Mouse (Mus musculus) neural tube, embryonic 12.5 days (tissue): ENCODE data around the gene Muc4. TPM values are rescaled to one million over a fixed set of nuclear protein-coding genes. Genes with fewer than 3 reads are reported as not detected.

Source experiments
- ATAC-seq: fragments of 200-750 bp; cut with Nextera tagmentation; 2 replicates; pipeline ENCODE4 v1.8.0; 2017; ENCODE audit warnings: low read depth, mild to moderate bottlenecking, moderate TSS enrichment, moderate library complexity; ENCODE audit not compliant: low FRiP score
- H3K27ac ChIP-seq: fragments of 300-500 bp; sonication (generic); 2 replicates; pipeline ENCODE4 v1.5.1; 2016
- H3K27me3 ChIP-seq: fragments of 300-500 bp; sonication (generic); replicated peaks from 2 replicates; pipeline ENCODE4 v1.6.1; 2016; ENCODE audit warnings: mild to moderate bottlenecking
- H3K36me3 ChIP-seq: fragments of 300-500 bp; sonication (generic); 2 replicates; pipeline ENCODE4 v1.6.1; 2016; ENCODE audit warnings: mild to moderate bottlenecking
- H3K4me1 ChIP-seq: fragments of 300-500 bp; sonication (generic); 2 replicates; pipeline ENCODE4 v1.6.1; 2016
- H3K4me2 ChIP-seq: fragments of 300-500 bp; sonication (generic); replicated peaks from 2 replicates; pipeline ENCODE4 v1.6.1; 2016; ENCODE audit warnings: mild to moderate bottlenecking
- H3K4me3 ChIP-seq: fragments of 300-500 bp; sonication (generic); 2 replicates; pipeline ENCODE4 v1.5.1; 2016
- H3K9ac ChIP-seq: fragments of 300-500 bp; sonication (generic); 2 replicates; pipeline ENCODE4 v1.6.1; 2016; ENCODE audit warnings: mild to moderate bottlenecking
- H3K9me3 ChIP-seq: fragments of 300-500 bp; sonication (generic); 2 replicates; pipeline ENCODE4 v1.6.1; 2016; ENCODE audit warnings: mild to moderate bottlenecking
- WGBS: fragments of 180-500 bp; shearing (Covaris S2); methylation state at CpG from one replicate; pipeline ENCODE4 v1.1.7; 2016; 5-methylcytosine and 5-hydroxymethylcytosine counted together
- polyA plus RNA-seq: library from polyadenylated mRNA; unstranded; fragments of >200 nt; fragmentation: Nextera tagmentation; extraction: Ambion mirVana; gene quantifications from 2 replicates; pipeline ENCODE4 v1.2.1, GENCODE M21; 2016

The Muc4 gene
- polyA plus RNA-seq, 1 experiment from 2014 or later: 0.10 TPM

GRCm38 (mm10) chr16:32783324-32784062, 47.8 kb downstream of the Muc4 start:
- no peaks in the 10 kb centered on the region for H3K36me3 ChIP-seq
- no peak overlapping the region for H3K9ac ChIP-seq
- no peak overlapping the region for H3K4me3 ChIP-seq
- H3K27ac ChIP-seq: no peak overlapping the region
- H3K9me3 ChIP-seq: 0 out of 2 replicates have a peak, but pooled peaks cover 2% of the 10 kb centered on the region
- H3K4me2 ChIP-seq: no peak overlapping the region
- no peak for ATAC-seq
- no peaks in the 10 kb centered on the region for H3K27me3 ChIP-seq
- 56% methylated on average over 5 of the region's 5 CpGs for WGBS
- peaks cover 5% of the 10 kb centered on the region for H3K4me1 ChIP-seq

- no peak overlapping the region for H3K9ac ChIP-seq
Measured at GRCm38 (mm10) chr16:32784840-32785239, 49.2 kb downstream of the Muc4 start.

GRCm38 (mm10) chr16:32790056-32790455, 54.4 kb downstream of the Muc4 start:
- Histone ChIP-seq H3K27me3 (no peaks in the 10 kb centered on the region), H3K9me3 (0 out of 2 replicates have a peak, but pooled peaks cover 4% of the 10 kb centered on the region), H3K4me3 (no peak overlapping the region), H3K4me2 (no peak overlapping the region), H3K27ac (no peak overlapping the region), H3K36me3 (no peaks in the 10 kb centered on the region), H3K4me1 (no peaks in the 10 kb centered on the region), H3K9ac (no peak overlapping the region)
- no peak for ATAC-seq
- 92% methylated on average over 5 of the region's 5 CpGs for WGBS

More at GRCm38 (mm10) chr16:32784840-32785239, 49.2 kb downstream of the Muc4 start:
- H3K9me3 ChIP-seq: 0 out of 2 replicates have a peak, but pooled peaks cover 4% of the 10 kb centered on the region
- H3K4me1 ChIP-seq: no peaks in the 10 kb centered on the region
- no peaks in the 10 kb centered on the region for H3K27me3 ChIP-seq
- no peak overlapping the region for H3K4me2 ChIP-seq
- no peak overlapping the region for H3K4me3 ChIP-seq
- no peak for ATAC-seq
- H3K27ac ChIP-seq: no peak overlapping the region
- WGBS: 77% methylated on average over 13 of the region's 13 CpGs
- H3K36me3 ChIP-seq: no peaks in the 10 kb centered on the region

- WGBS: 81% methylated on average over 1 of the region's 1 CpGs
- Histone ChIP-seq H3K9ac (no peak overlapping the region), H3K4me1 (0 out of 2 replicates have a peak, but pooled peaks cover 6% of the 10 kb centered on the region), H3K27ac (no peak overlapping the region), H3K4me2 (no peak overlapping the region), H3K36me3 (no peaks in the 10 kb centered on the region), H3K4me3 (no peak overlapping the region), H3K9me3 (no peaks in the 10 kb centered on the region), H3K27me3 (no peaks in the 10 kb centered on the region)
- ATAC-seq: no peak
Measured at GRCm38 (mm10) chr16:32795177-32795576, 59.5 kb downstream of the Muc4 start.

- H3K4me3 ChIP-seq: no peak overlapping the region
- no peak overlapping the region for H3K27ac ChIP-seq
- 72% methylated on average over 14 of the region's 14 CpGs for WGBS
Measured at GRCm38 (mm10) chr16:32796676-32797425, 61.2 kb downstream of the Muc4 start.

GRCm38 (mm10) chr16:32797426-32797689, 61.7 kb downstream of the Muc4 start, which contains the start of gene Muc20:
Gene Muc20 (minus strand): TSS chr16:32797435.
- H3K27ac ChIP-seq: no peak within 1 kb of the TSS
- 84% methylated on average over 3 of the region's 3 CpGs for WGBS

More at GRCm38 (mm10) chr16:32796676-32797425, 61.2 kb downstream of the Muc4 start:
- H3K36me3 ChIP-seq: no peaks in the 10 kb centered on the region
- ATAC-seq: peak; percentile 71; the same call in 1 of the 2 replicates
- no peak overlapping the region for H3K4me2 ChIP-seq
- H3K9me3 ChIP-seq: no peaks in the 10 kb centered on the region
- 0 out of 2 replicates have a peak, but pooled peaks cover 6% of the 10 kb centered on the region for H3K4me1 ChIP-seq
- no peaks in the 10 kb centered on the region for H3K27me3 ChIP-seq
- H3K9ac ChIP-seq: no peak overlapping the region

GRCm38 (mm10) chr16:32803252-32803853, 67.7 kb downstream of the Muc4 start:
- Histone ChIP-seq H3K9me3 (no peaks in the 10 kb centered on the region), H3K4me2 (no peak overlapping the region), H3K4me3 (no peak overlapping the region), H3K4me1 (peaks cover 6% of the 10 kb centered on the region), H3K27ac (no peak overlapping the region), H3K9ac (no peak overlapping the region), H3K27me3 (no peaks in the 10 kb centered on the region), H3K36me3 (no peaks in the 10 kb centered on the region)
- ATAC-seq: no peak
- WGBS: 67% methylated on average over 6 of the region's 6 CpGs

More at GRCm38 (mm10) chr16:32797426-32797689, 61.7 kb downstream of the Muc4 start, which contains the start of gene Muc20:
- no peak within 1 kb of the TSS for H3K9ac ChIP-seq
- H3K9me3 ChIP-seq: no peaks in the 10 kb centered on the region
- no peaks in the 10 kb centered on the region for H3K36me3 ChIP-seq
- H3K4me2 ChIP-seq: no peak within 1 kb of the TSS
- H3K4me1 ChIP-seq: 0 out of 2 replicates have a peak, but pooled peaks cover 6% of the 10 kb centered on the region
- H3K4me3 ChIP-seq: no peak within 1 kb of the TSS
- ATAC-seq: no peak
- H3K27me3 ChIP-seq: no peaks in the 10 kb centered on the region

- Histone ChIP-seq H3K4me3 (no peak overlapping the region), H3K9ac (no peak overlapping the region), H3K4me2 (no peak overlapping the region), H3K27me3 (no peaks in the 10 kb centered on the region), H3K36me3 (no peaks in the 10 kb centered on the region), H3K9me3 (no peaks in the 10 kb centered on the region), H3K4me1 (peaks cover 6% of the 10 kb centered on the region), H3K27ac (no peak overlapping the region)
- 49% methylated on average over 5 of the region's 5 CpGs for WGBS
- ATAC-seq: no peak
Measured at GRCm38 (mm10) chr16:32803901-32804300, 68.2 kb downstream of the Muc4 start.

GRCm38 (mm10) chr16:32805151-32805550, 69.5 kb downstream of the Muc4 start:
- peaks cover 6% of the 10 kb centered on the region for H3K4me1 ChIP-seq
- no peak overlapping the region for H3K9ac ChIP-seq
- no peaks in the 10 kb centered on the region for H3K9me3 ChIP-seq
- H3K36me3 ChIP-seq: no peaks in the 10 kb centered on the region
- whole genome bisulfite sequencing: 85% methylated on average over 7 of the region's 7 CpGs
- H3K4me3 ChIP-seq: no peak overlapping the region
- no peak for ATAC-seq
- no peak overlapping the region for H3K27ac ChIP-seq
- no peak overlapping the region for H3K4me2 ChIP-seq
- H3K27me3 ChIP-seq: no peaks in the 10 kb centered on the region

GRCm38 (mm10) chr16:32807408-32808185, 71.9 kb downstream of the Muc4 start:
- WGBS: 63% methylated on average over 8 of the region's 8 CpGs
- Histone ChIP-seq H3K27ac (no peak overlapping the region), H3K4me1 (peaks cover 6% of the 10 kb centered on the region), H3K4me3 (no peak overlapping the region), H3K9ac (no peak overlapping the region), H3K36me3 (no peaks in the 10 kb centered on the region), H3K9me3 (no peaks in the 10 kb centered on the region), H3K4me2 (no peak overlapping the region), H3K27me3 (no peaks in the 10 kb centered on the region)
- ATAC-seq: no peak

GRCm38 (mm10) chr16:32810321-32810720, 74.6 kb downstream of the Muc4 start, which contains the start of gene Smbd1:
Gene Smbd1 (minus strand): TSS chr16:32810477.
- Histone ChIP-seq H3K9ac (no peak within 1 kb of the TSS), H3K27ac (no peak within 1 kb of the TSS), H3K4me1 (peaks cover 10% of the 10 kb centered on the region), H3K36me3 (no peaks in the 10 kb centered on the region), H3K27me3 (no peaks in the 10 kb centered on the region), H3K4me2 (no peak within 1 kb of the TSS), H3K9me3 (no peaks in the 10 kb centered on the region), H3K4me3 (no peak within 1 kb of the TSS)
- ATAC-seq: no peak
- 87% methylated on average over 4 of the region's 4 CpGs for WGBS
